Mouse (Mus musculus): ENCODE data around the gene Gm10392. TPM values are rescaled to one million over a fixed set of nuclear protein-coding genes. Genes with fewer than 3 reads are reported as not detected.

Gm10392 gene
- total and polyA plus RNA-seq, 2 experiments from 2014 or later: not detected

DNA sequence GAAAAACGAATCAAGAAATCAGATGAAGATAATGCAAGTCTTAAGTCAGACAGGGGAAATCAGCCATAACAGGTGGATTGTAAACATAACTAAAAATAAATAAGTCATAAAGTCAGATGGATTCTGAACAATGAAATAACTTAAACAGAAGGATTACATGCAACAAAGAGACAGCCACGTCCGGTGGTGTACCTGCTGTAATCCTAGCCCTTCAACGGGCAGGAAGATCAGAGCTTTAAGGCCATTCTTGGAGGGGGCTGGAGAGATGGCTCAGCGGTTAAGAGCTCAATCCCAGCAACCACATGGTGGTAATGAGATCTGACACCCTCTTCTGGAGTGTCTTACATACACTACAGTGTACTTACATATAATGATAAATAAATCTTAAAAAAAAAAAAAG, 7.7 kb downstream of the Gm10392 start:
- Histone ChIP-seq H3K27ac (ENCODE audit: low read depth, low read length) (no peak overlapping the region), H3K4me3 (ENCODE audit: low read depth, low read length) (no peak overlapping the region), H3K9ac (replicated peaks; ENCODE audit: low read length, poor library complexity, severe bottlenecking) (no peak overlapping the region), H3K4me2 (ENCODE audit: low read depth, low read length, poor library complexity, severe bottlenecking) (no peak overlapping the region), H3K4me1 (ENCODE audit: insufficient read depth, low read length) (peaks cover 15% of the 10 kb centered on the region), H3K9me3 (ENCODE audit: low read length) (no peaks in the 10 kb centered on the region), H3K36me3 (ENCODE audit: insufficient read depth, low read length) (peaks cover 11% of the 10 kb centered on the region), H3K27me3 (ENCODE audit: insufficient read depth, low read length) (peaks cover 13% of the 10 kb centered on the region; the same call in 1 of the 2 replicates)
- ATAC-seq (ENCODE audit: low FRiP score): no peak
- 73% methylated on average over 5 of the region's 5 CpGs for WGBS
- no peak for DNase-seq (ENCODE audit: low spot score)
- TF ChIP-seq CTCF (IDR thresholded peaks at IDR 0.05): no peak

DNA sequence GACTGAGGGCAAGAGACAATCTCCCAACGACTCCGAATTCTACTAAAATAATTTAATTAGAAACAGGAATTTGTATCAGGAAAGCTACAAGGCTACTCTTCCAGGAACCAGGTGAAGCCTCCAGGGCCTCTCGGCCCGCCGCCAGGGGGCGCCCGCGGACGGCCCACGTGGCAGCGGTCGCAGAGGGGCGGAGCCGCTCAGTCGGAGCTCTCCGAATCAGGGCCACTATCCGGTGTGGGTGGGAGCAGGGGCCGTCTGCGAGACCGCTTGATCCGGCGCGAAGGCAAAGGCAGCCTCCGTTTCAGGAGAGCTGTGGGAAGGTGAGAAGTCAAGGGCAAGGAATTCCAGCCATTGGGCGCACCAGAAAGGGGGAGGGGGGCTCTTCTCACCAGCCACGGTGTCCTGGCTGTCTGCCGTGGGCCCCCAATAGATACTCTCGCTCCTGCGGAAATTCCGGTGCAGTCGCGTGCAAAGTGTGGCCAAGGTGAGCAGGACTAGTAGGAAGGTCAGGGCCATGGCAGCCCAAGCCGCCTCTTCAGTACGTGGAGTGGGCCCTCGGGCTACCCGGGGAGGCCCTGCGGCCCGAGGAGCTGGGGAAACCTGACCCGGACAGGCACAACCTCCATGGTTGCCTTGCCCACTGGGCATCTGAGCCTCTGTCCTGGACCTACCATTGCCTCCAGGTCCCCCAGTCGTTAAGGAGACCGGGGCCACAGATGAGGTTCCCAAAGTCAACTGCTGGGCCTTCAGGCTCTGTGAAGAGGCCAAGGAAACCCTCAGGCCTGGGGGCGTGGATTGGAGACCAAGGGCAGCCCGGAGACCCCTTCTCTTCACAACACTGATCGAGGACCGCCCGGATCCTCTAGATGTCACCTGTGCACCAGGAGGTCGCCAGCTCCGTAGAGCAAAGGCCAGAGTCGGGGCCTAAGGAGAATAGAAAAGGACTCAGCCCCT, 10.7 kb downstream of the Gm10392 start:
- peak overlapping the region; percentile 56 for H3K9ac ChIP-seq (replicated peaks; ENCODE audit: low read length, poor library complexity, severe bottlenecking)
- TF ChIP-seq CTCF (IDR thresholded peaks at IDR 0.05): peak; percentile 92
- H3K9me3 ChIP-seq (ENCODE audit: low read length): no peaks in the 10 kb centered on the region
- peak; percentile 83 for DNase-seq (ENCODE audit: low spot score)
- no peak overlapping the region for H3K27ac ChIP-seq (ENCODE audit: low read depth, low read length)
- 21% methylated on average over 49 of the region's 49 CpGs for WGBS
- peak overlapping the region; percentile 65 for H3K4me2 ChIP-seq (ENCODE audit: low read depth, low read length, poor library complexity, severe bottlenecking)
- H3K36me3 ChIP-seq (ENCODE audit: insufficient read depth, low read length): peaks cover 40% of the 10 kb centered on the region
- H3K27me3 ChIP-seq (ENCODE audit: insufficient read depth, low read length): no peaks in the 10 kb centered on the region; the same call in 1 of the 2 replicates
- peak overlapping the region; percentile 34 for H3K4me3 ChIP-seq (ENCODE audit: low read depth, low read length)
- peak; percentile 77 for ATAC-seq (ENCODE audit: low FRiP score)
- H3K4me1 ChIP-seq (ENCODE audit: insufficient read depth, low read length): peaks cover 11% of the 10 kb centered on the region

GRCm38 (mm10) chr11:77507426-77507825, 11.6 kb downstream of the Gm10392 start:
- Histone ChIP-seq H3K4me2 (ENCODE audit: low read depth, low read length, poor library complexity, severe bottlenecking) (no peak overlapping the region), H3K4me3 (ENCODE audit: low read depth, low read length) (no peak overlapping the region), H3K36me3 (ENCODE audit: insufficient read depth, low read length) (peaks cover 49% of the 10 kb centered on the region), H3K9ac (replicated peaks; ENCODE audit: low read length, poor library complexity, severe bottlenecking) (no peak overlapping the region), H3K27ac (ENCODE audit: low read depth, low read length) (no peak overlapping the region), H3K9me3 (ENCODE audit: low read length) (no peaks in the 10 kb centered on the region), H3K27me3 (ENCODE audit: insufficient read depth, low read length) (no peaks in the 10 kb centered on the region; the same call in 1 of the 2 replicates), H3K4me1 (ENCODE audit: insufficient read depth, low read length) (peaks cover 6% of the 10 kb centered on the region)
- 73% methylated on average over 4 of the region's 4 CpGs for WGBS
- no peak for DNase-seq (ENCODE audit: low spot score)
- ATAC-seq (ENCODE audit: low FRiP score): peak; percentile 47; the same call in 1 of the 2 replicates
- TF ChIP-seq CTCF (IDR thresholded peaks at IDR 0.05): no peak

DNA sequence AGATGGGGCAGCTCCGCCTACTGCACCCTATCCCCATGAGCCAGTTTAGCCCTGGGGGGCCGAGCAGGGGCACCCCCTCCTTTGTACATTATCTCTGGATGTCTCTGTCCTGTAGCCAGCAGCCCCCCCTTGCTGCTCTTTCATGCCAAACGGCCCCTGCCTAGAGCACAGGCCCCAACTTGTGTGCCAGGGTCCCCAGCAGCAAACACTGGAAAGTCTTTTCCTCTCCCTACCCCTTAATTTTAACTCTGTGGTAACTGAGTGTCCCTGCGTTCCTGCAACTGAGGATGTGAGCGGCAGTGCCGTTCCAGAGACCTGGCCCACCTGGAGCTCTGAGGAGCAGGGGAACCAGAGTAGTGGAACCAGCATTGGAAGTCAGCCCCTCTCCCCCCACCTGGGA, 12.1 kb downstream of the Gm10392 start:
- WGBS: 79% methylated on average over 6 of the region's 6 CpGs
- no peak for TF ChIP-seq CTCF (IDR thresholded peaks at IDR 0.05)
- peaks cover 3% of the 10 kb centered on the region; the same call in 1 of the 2 replicates for H3K4me1 ChIP-seq (ENCODE audit: insufficient read depth, low read length)
- no peak overlapping the region for H3K4me3 ChIP-seq (ENCODE audit: low read depth, low read length)
- H3K9ac ChIP-seq (replicated peaks; ENCODE audit: low read length, poor library complexity, severe bottlenecking): no peak overlapping the region
- DNase-seq (ENCODE audit: low spot score): no peak
- no peaks in the 10 kb centered on the region for H3K9me3 ChIP-seq (ENCODE audit: low read length)
- peaks cover 50% of the 10 kb centered on the region for H3K36me3 ChIP-seq (ENCODE audit: insufficient read depth, low read length)
- H3K27ac ChIP-seq (ENCODE audit: low read depth, low read length): no peak overlapping the region
- ATAC-seq (ENCODE audit: low FRiP score): no peak
- no peaks in the 10 kb centered on the region for H3K27me3 ChIP-seq (ENCODE audit: insufficient read depth, low read length)
- H3K4me2 ChIP-seq (ENCODE audit: low read depth, low read length, poor library complexity, severe bottlenecking): no peak overlapping the region

- no peaks in the 10 kb centered on the region for H3K27me3 ChIP-seq (ENCODE audit: insufficient read depth, low read length)
- H3K27ac ChIP-seq (ENCODE audit: low read depth, low read length): no peak overlapping the region
- peaks cover 50% of the 10 kb centered on the region for H3K36me3 ChIP-seq (ENCODE audit: insufficient read depth, low read length)
- no peak overlapping the region for H3K9ac ChIP-seq (replicated peaks; ENCODE audit: low read length, poor library complexity, severe bottlenecking)
- no peak for DNase-seq (ENCODE audit: low spot score)
- H3K4me2 ChIP-seq (ENCODE audit: low read depth, low read length, poor library complexity, severe bottlenecking): no peak overlapping the region
- peaks cover 3% of the 10 kb centered on the region; the same call in 1 of the 2 replicates for H3K4me1 ChIP-seq (ENCODE audit: insufficient read depth, low read length)
- H3K4me3 ChIP-seq (ENCODE audit: low read depth, low read length): no peak overlapping the region
- H3K9me3 ChIP-seq (ENCODE audit: low read length): no peaks in the 10 kb centered on the region
- WGBS: 81% methylated on average over 14 of the region's 14 CpGs
- no peak; the same call in 1 of the 2 replicates for ATAC-seq (ENCODE audit: low FRiP score)
- TF ChIP-seq CTCF (IDR thresholded peaks at IDR 0.05): no peak
Measured at GRCm38 (mm10) chr11:77506273-77506672, 12.7 kb downstream of the Gm10392 start.

Data from midbrain, postnatal 0 days (tissue).